Mouse (Mus musculus) limb, embryonic 11.5 days (tissue): ENCODE results near the gene Gm10197. TPM values are rescaled to one million over a fixed set of nuclear protein-coding genes. Genes with fewer than 3 reads are reported as not detected.

Source experiments
- ATAC-seq: fragments of 200-750 bp; cut with Nextera tagmentation; 2 replicates; pipeline ENCODE4 v1.8.0; 2017; ENCODE audit warnings: low read depth; ENCODE audit not compliant: insufficient number of reproducible peaks, low FRiP score, low TSS enrichment
- DNase-seq: peaks from one replicate; pipeline ENCODE4 v3.0.0-alpha.2; 2015; ENCODE audit warnings: low spot score
- H3K27ac ChIP-seq: fragments of 300-500 bp; sonication (generic); replicated peaks from 2 replicates; pipeline ENCODE4 v1.5.1; 2014; ENCODE audit warnings: low read depth, mild to moderate bottlenecking, low read length
- H3K27me3 ChIP-seq: fragments of 300-500 bp; sonication (generic); 2 replicates; pipeline ENCODE4 v1.6.1; 2014; ENCODE audit warnings: mild to moderate bottlenecking, low read length, mixed read lengths; ENCODE audit not compliant: control insufficient read depth, insufficient read depth
- H3K36me3 ChIP-seq: fragments of 300-500 bp; sonication (generic); 2 replicates; pipeline ENCODE4 v1.6.1; 2014; ENCODE audit warnings: mild to moderate bottlenecking, low read length, moderate library complexity, mixed read lengths; ENCODE audit not compliant: control insufficient read depth, insufficient read depth
- H3K4me1 ChIP-seq: fragments of 300-500 bp; sonication (generic); 2 replicates; pipeline ENCODE4 v1.6.1; 2014; ENCODE audit warnings: low read length, mixed read lengths; ENCODE audit not compliant: control insufficient read depth, insufficient read depth
- H3K4me2 ChIP-seq: fragments of 300-500 bp; sonication (generic); 2 replicates; pipeline ENCODE4 v1.6.1; 2014; ENCODE audit warnings: low read depth, mild to moderate bottlenecking, moderate library complexity; ENCODE audit not compliant: severe bottlenecking
- H3K4me3 ChIP-seq: fragments of 300-500 bp; sonication (generic); 2 replicates; pipeline ENCODE4 v1.5.1; 2014; ENCODE audit warnings: low read depth, low read length
- H3K9ac ChIP-seq: fragments of 300-500 bp; sonication (generic); 2 replicates; pipeline ENCODE4 v1.6.1; 2014; ENCODE audit warnings: mild to moderate bottlenecking, low read length
- H3K9me3 ChIP-seq: fragments of 300-500 bp; sonication (generic); 2 replicates; pipeline ENCODE4 v1.6.1; 2016; ENCODE audit warnings: low read length; ENCODE audit not compliant: control insufficient read depth
- WGBS: fragments of 180-500 bp; shearing (Covaris S2); extraction: QIAGEN DNeasy Blood & Tissue Kit; methylation state at CpG from one replicate; pipeline ENCODE4 v1.1.7; 2014; 5-methylcytosine and 5-hydroxymethylcytosine counted together
- polyA plus RNA-seq: library from polyadenylated mRNA; unstranded; fragments of >200 nt; fragmentation: Nextera tagmentation; extraction: Ambion mirVana; gene quantifications from 2 replicates; pipeline ENCODE4 v1.2.1, GENCODE M21; 2014

The Gm10197 gene
- polyA plus RNA-seq = not detected in 2 replicates

GRCm38 (mm10) chr19:53371666-53372065 lies at the start of gene Gm10197:
Gene Gm10197 (minus strand): TSS chr19:53371766.
- 0 out of 2 replicates have a peak within 1 kb of the TSS, but pooled peaks have one; percentile 36 for H3K27ac ChIP-seq
- H3K4me3 ChIP-seq = no peak within 1 kb of the TSS
- H3K9me3 ChIP-seq = no peaks in the 10 kb centered on the region
- H3K4me2 ChIP-seq = no peak within 1 kb of the TSS
- H3K9ac ChIP-seq = no peak within 1 kb of the TSS
- peaks cover 2% of the 10 kb centered on the region; the same call in 1 of the 2 replicates for H3K36me3 ChIP-seq
- DNase-seq (no peak), ATAC-seq (no peak)
- peaks cover 4% of the 10 kb centered on the region for H3K4me1 ChIP-seq
- H3K27me3 ChIP-seq = no peaks in the 10 kb centered on the region
- 86% methylated on average over 13 of the region's 13 CpGs for WGBS

GRCm38 (mm10) chr19:53420924-53421582 lies 49.5 kb upstream of the Gm10197 start:
- 0 out of 2 replicates have a peak, but pooled peaks cover 2% of the 10 kb centered on the region for H3K4me1 ChIP-seq
- H3K9me3 ChIP-seq = no peaks in the 10 kb centered on the region
- H3K4me2 ChIP-seq = peak overlapping the region; percentile 43
- 1% methylated on average over 19 of the region's 19 CpGs for WGBS
- H3K27me3 ChIP-seq = no peaks in the 10 kb centered on the region
- peak overlapping the region; percentile 17 for H3K4me3 ChIP-seq
- no peaks in the 10 kb centered on the region for H3K36me3 ChIP-seq
- peak overlapping the region; percentile 23; the same call in 1 of the 2 replicates for H3K9ac ChIP-seq
- ATAC-seq (peak; percentile 89), DNase-seq (peak; percentile 84)
- H3K27ac ChIP-seq = peak overlapping the region; percentile 85

- Histone ChIP-seq H3K9ac (no peak overlapping the region), H3K36me3 (no peaks in the 10 kb centered on the region), H3K4me1 (0 out of 2 replicates have a peak, but pooled peaks cover 2% of the 10 kb centered on the region), H3K9me3 (no peaks in the 10 kb centered on the region), H3K27ac (no peak overlapping the region), H3K4me3 (no peak overlapping the region), H3K27me3 (no peaks in the 10 kb centered on the region), H3K4me2 (no peak overlapping the region)
- ATAC-seq (no peak), DNase-seq (peak; percentile 76)
- WGBS = 45% methylated on average over 5 of the region's 5 CpGs
Measured at GRCm38 (mm10) chr19:53419834-53420233, 48.3 kb upstream of the Gm10197 start.

- 81% methylated on average over 17 of the region's 17 CpGs for WGBS
Measured at GRCm38 (mm10) chr19:53415198-53415597, 43.6 kb upstream of the Gm10197 start.

GRCm38 (mm10) chr19:53414650-53415049 lies 43.1 kb upstream of the Gm10197 start:
- H3K36me3 ChIP-seq = no peaks in the 10 kb centered on the region
- no peak overlapping the region for H3K27ac ChIP-seq
- no peak overlapping the region for H3K4me3 ChIP-seq
- peaks cover 14% of the 10 kb centered on the region for H3K4me1 ChIP-seq
- H3K9ac ChIP-seq = no peak overlapping the region
- no peak for ATAC-seq
- no peak overlapping the region for H3K4me2 ChIP-seq
- no peaks in the 10 kb centered on the region for H3K27me3 ChIP-seq
- no peaks in the 10 kb centered on the region for H3K9me3 ChIP-seq
- 86% methylated on average over 11 of the region's 11 CpGs for WGBS
- DNase-seq = no peak

More at GRCm38 (mm10) chr19:53415198-53415597, 43.6 kb upstream of the Gm10197 start:
- no peaks in the 10 kb centered on the region for H3K9me3 ChIP-seq
- no peak overlapping the region for H3K4me2 ChIP-seq
- no peak overlapping the region for H3K4me3 ChIP-seq
- DNase-seq (no peak), ATAC-seq (no peak)
- no peak overlapping the region for H3K9ac ChIP-seq
- no peaks in the 10 kb centered on the region for H3K27me3 ChIP-seq
- peaks cover 11% of the 10 kb centered on the region for H3K4me1 ChIP-seq
- no peak overlapping the region for H3K27ac ChIP-seq
- no peaks in the 10 kb centered on the region for H3K36me3 ChIP-seq

GRCm38 (mm10) chr19:53413617-53414380 lies 42.2 kb upstream of the Gm10197 start:
- no peak overlapping the region for H3K4me2 ChIP-seq
- H3K27me3 ChIP-seq = no peaks in the 10 kb centered on the region
- no peak for ATAC-seq
- 73% methylated on average over 15 of the region's 15 CpGs for WGBS
- no peak for DNase-seq
- H3K27ac ChIP-seq = no peak overlapping the region
- H3K4me3 ChIP-seq = no peak overlapping the region
- H3K4me1 ChIP-seq = peaks cover 14% of the 10 kb centered on the region
- H3K9me3 ChIP-seq = no peaks in the 10 kb centered on the region
- H3K36me3 ChIP-seq = no peaks in the 10 kb centered on the region
- no peak overlapping the region for H3K9ac ChIP-seq

- H3K9me3 ChIP-seq = no peaks in the 10 kb centered on the region
- H3K27me3 ChIP-seq = no peaks in the 10 kb centered on the region
- H3K36me3 ChIP-seq = no peaks in the 10 kb centered on the region
- H3K9ac ChIP-seq = no peak overlapping the region
- 11% methylated on average over 6 of the region's 6 CpGs for WGBS
- DNase-seq (peak; percentile 58), ATAC-seq (peak; percentile 60; the same call in 1 of the 2 replicates)
- peak overlapping the region; percentile 68 for H3K27ac ChIP-seq
- H3K4me2 ChIP-seq = no peak overlapping the region
- H3K4me1 ChIP-seq = peaks cover 14% of the 10 kb centered on the region
- no peak overlapping the region for H3K4me3 ChIP-seq
Measured at GRCm38 (mm10) chr19:53412149-53412848, 40.7 kb upstream of the Gm10197 start.

- no peaks in the 10 kb centered on the region for H3K9me3 ChIP-seq
- H3K4me2 ChIP-seq = peak overlapping the region; percentile 8; the same call in 1 of the 2 replicates
- DNase-seq (no peak), ATAC-seq (no peak)
- 69% methylated on average over 17 of the region's 17 CpGs for WGBS
- no peak overlapping the region for H3K4me3 ChIP-seq
- H3K27ac ChIP-seq = no peak overlapping the region
- H3K36me3 ChIP-seq = no peaks in the 10 kb centered on the region
- H3K9ac ChIP-seq = no peak overlapping the region
- no peaks in the 10 kb centered on the region for H3K27me3 ChIP-seq
- H3K4me1 ChIP-seq = peaks cover 14% of the 10 kb centered on the region
Measured at GRCm38 (mm10) chr19:53409663-53410307, 38.2 kb upstream of the Gm10197 start.
